Mouse (Mus musculus) brain, embryonic 14.5 days (tissue): ENCODE results near the gene Tgfbr3.

ENCODE experiments used
- CTCF ChIP-seq: fragments of 200-500 bp; IDR thresholded peaks from 2 replicates; pipeline ENCODE4 v1.5.1; 2012; ENCODE audit warnings: inconsistent platforms, mild to moderate bottlenecking, moderate library complexity, borderline replicate concordance; ENCODE audit not compliant: insufficient read depth, insufficient read length; ENCODE audit errors: extremely low read depth
- POLR2A ChIP-seq: fragments of 200-500 bp; IDR thresholded peaks from 2 replicates; pipeline ENCODE4 v1.6.1; 2012; ENCODE audit warnings: mild to moderate bottlenecking, inconsistent platforms, borderline replicate concordance; ENCODE audit not compliant: poor library complexity, insufficient read depth, insufficient read length, severe bottlenecking; ENCODE audit errors: extremely low read depth

GRCm38 (mm10) chr5:107141375-107141774, 148.1 kb downstream of the Tgfbr3 start:
- no peak for TF ChIP-seq CTCF
- TF ChIP-seq POLR2A, result no peak
